Mouse (Mus musculus): ENCODE measurements around the gene Acsl1. TPM values are rescaled to one million over a fixed set of nuclear protein-coding genes. Genes with fewer than 3 reads are reported as not detected.

The Acsl1 gene
- polyA plus RNA-seq, 1 experiment from 2014 or later, result 21.2 TPM

Other genes with a start within 250 kb of the Acsl1 start
- not detected in 2 replicates for gene Helt, start 176.4 kb upstream of the Acsl1 start, polyA plus RNA-seq (2016; fragmentation: Nextera tagmentation; extraction: Ambion mirVana)
- 11.9 and 16.4 TPM in 2 replicates for gene Cenpu, start 81.0 kb downstream of the Acsl1 start, polyA plus RNA-seq (2016; fragmentation: Nextera tagmentation; extraction: Ambion mirVana)
- 10.2 and 11.8 TPM in 2 replicates for gene Primpol, start 146.2 kb downstream of the Acsl1 start, polyA plus RNA-seq (2016; fragmentation: Nextera tagmentation; extraction: Ambion mirVana)
- gene Casp3, start 146.3 kb downstream of the Acsl1 start, polyA plus RNA-seq (2016; fragmentation: Nextera tagmentation; extraction: Ambion mirVana), result 63.7 and 73.3 TPM in 2 replicates

Data from heart, embryonic 10.5 days (tissue).